Mouse (Mus musculus): ENCODE measurements around the gene 4933415A04Rik. TPM values are rescaled to one million over a fixed set of nuclear protein-coding genes. Genes with fewer than 3 reads are reported as not detected.

Gene 4933415A04Rik
- not detected in 3 replicates for total RNA-seq (2017)

GRCm38 (mm10) chr11:43586324-43587090, at the start of gene 4933415A04Rik:
4933415A04Rik (plus strand) TSS chr11:43587040.
- no peak for ATAC-seq (replicated peaks; ENCODE audit: insufficient number of reproducible peaks, low FRiP score, low TSS enrichment, poor library complexity, severe bottlenecking)

- no peak for ATAC-seq (replicated peaks; ENCODE audit: insufficient number of reproducible peaks, low FRiP score, low TSS enrichment, poor library complexity, severe bottlenecking)
These were observed 49.8 kb upstream of the 4933415A04Rik start for GRCm38 (mm10) chr11:43537074-43537473.

- no peak for ATAC-seq (replicated peaks; ENCODE audit: insufficient number of reproducible peaks, low FRiP score, low TSS enrichment, poor library complexity, severe bottlenecking)
These were observed 47.0 kb upstream of the 4933415A04Rik start for GRCm38 (mm10) chr11:43539863-43540262.

GRCm38 (mm10) chr11:43543711-43544466, 43.0 kb upstream of the 4933415A04Rik start:
- no peak for ATAC-seq (replicated peaks; ENCODE audit: insufficient number of reproducible peaks, low FRiP score, low TSS enrichment, poor library complexity, severe bottlenecking)

GRCm38 (mm10) chr11:43544819-43545218, 42.0 kb upstream of the 4933415A04Rik start:
- no peak for ATAC-seq (replicated peaks; ENCODE audit: insufficient number of reproducible peaks, low FRiP score, low TSS enrichment, poor library complexity, severe bottlenecking)

- ATAC-seq (replicated peaks; ENCODE audit: insufficient number of reproducible peaks, low FRiP score, low TSS enrichment, poor library complexity, severe bottlenecking) = no peak
These were observed 40.9 kb upstream of the 4933415A04Rik start for GRCm38 (mm10) chr11:43545873-43546475.

GRCm38 (mm10) chr11:43546678-43547077, 40.2 kb upstream of the 4933415A04Rik start:
- ATAC-seq (replicated peaks; ENCODE audit: insufficient number of reproducible peaks, low FRiP score, low TSS enrichment, poor library complexity, severe bottlenecking) = no peak

GRCm38 (mm10) chr11:43548148-43548547, 38.7 kb upstream of the 4933415A04Rik start:
- no peak for ATAC-seq (replicated peaks; ENCODE audit: insufficient number of reproducible peaks, low FRiP score, low TSS enrichment, poor library complexity, severe bottlenecking)

- no peak for ATAC-seq (replicated peaks; ENCODE audit: insufficient number of reproducible peaks, low FRiP score, low TSS enrichment, poor library complexity, severe bottlenecking)
These were observed 38.0 kb upstream of the 4933415A04Rik start for GRCm38 (mm10) chr11:43548657-43549435.

GRCm38 (mm10) chr11:43549701-43550100, 37.1 kb upstream of the 4933415A04Rik start:
- no peak for ATAC-seq (replicated peaks; ENCODE audit: insufficient number of reproducible peaks, low FRiP score, low TSS enrichment, poor library complexity, severe bottlenecking)

GRCm38 (mm10) chr11:43551756-43552155, 35.1 kb upstream of the 4933415A04Rik start:
- ATAC-seq (replicated peaks; ENCODE audit: insufficient number of reproducible peaks, low FRiP score, low TSS enrichment, poor library complexity, severe bottlenecking) = no peak

- ATAC-seq (replicated peaks; ENCODE audit: insufficient number of reproducible peaks, low FRiP score, low TSS enrichment, poor library complexity, severe bottlenecking) = no peak
These were observed 34.2 kb upstream of the 4933415A04Rik start for GRCm38 (mm10) chr11:43552675-43553074.

GRCm38 (mm10) chr11:43556538-43556937, 30.3 kb upstream of the 4933415A04Rik start:
- ATAC-seq (replicated peaks; ENCODE audit: insufficient number of reproducible peaks, low FRiP score, low TSS enrichment, poor library complexity, severe bottlenecking) = no peak

GRCm38 (mm10) chr11:43559515-43560292, 27.1 kb upstream of the 4933415A04Rik start:
- no peak for ATAC-seq (replicated peaks; ENCODE audit: insufficient number of reproducible peaks, low FRiP score, low TSS enrichment, poor library complexity, severe bottlenecking)

GRCm38 (mm10) chr11:43563654-43564244, 23.1 kb upstream of the 4933415A04Rik start:
- ATAC-seq (replicated peaks; ENCODE audit: insufficient number of reproducible peaks, low FRiP score, low TSS enrichment, poor library complexity, severe bottlenecking) = no peak

GRCm38 (mm10) chr11:43565414-43565813, 21.4 kb upstream of the 4933415A04Rik start:
- no peak for ATAC-seq (replicated peaks; ENCODE audit: insufficient number of reproducible peaks, low FRiP score, low TSS enrichment, poor library complexity, severe bottlenecking)

GRCm38 (mm10) chr11:43565852-43566251, 21.0 kb upstream of the 4933415A04Rik start:
- no peak for ATAC-seq (replicated peaks; ENCODE audit: insufficient number of reproducible peaks, low FRiP score, low TSS enrichment, poor library complexity, severe bottlenecking)

GRCm38 (mm10) chr11:43566696-43567095, 20.1 kb upstream of the 4933415A04Rik start:
- ATAC-seq (replicated peaks; ENCODE audit: insufficient number of reproducible peaks, low FRiP score, low TSS enrichment, poor library complexity, severe bottlenecking) = no peak
